Mouse (Mus musculus) liver, adult 2 months (tissue): ENCODE data around the gene Peli2. TPM values are rescaled to one million over a fixed set of nuclear protein-coding genes. Genes with fewer than 3 reads are reported as not detected.

Experiments used
- DNase-seq: peaks from one replicate; pipeline ENCODE4 v3.0.0-alpha.2; 2011; ENCODE audit warnings: low read depth, low spot score; ENCODE audit errors: extremely low read depth
- H3K27ac ChIP-seq: fragments of 200-500 bp; replicated peaks from 2 replicates; pipeline ENCODE4 v1.5.1; 2012; ENCODE audit warnings: low read depth, mild to moderate bottlenecking, control low read depth, inconsistent platforms, low read length; ENCODE audit not compliant: insufficient read depth
- H3K27me3 ChIP-seq: fragments of 200-500 bp; 2 replicates; pipeline ENCODE4 v1.6.1; 2012; ENCODE audit warnings: mild to moderate bottlenecking, moderate library complexity, low read length, inconsistent platforms; ENCODE audit not compliant: control insufficient read depth, insufficient read depth
- H3K36me3 ChIP-seq: fragments of 200-500 bp; 2 replicates; pipeline ENCODE4 v1.6.1; 2012; ENCODE audit warnings: low read length, inconsistent platforms; ENCODE audit not compliant: control insufficient read depth, insufficient read depth
- H3K4me1 ChIP-seq: fragments of 200-500 bp; 2 replicates; pipeline ENCODE4 v1.6.1; 2011; ENCODE audit warnings: low read length; ENCODE audit not compliant: control insufficient read depth, insufficient read depth
- H3K4me3 ChIP-seq: fragments of 200-500 bp; 2 replicates; pipeline ENCODE4 v1.5.1; 2011; ENCODE audit warnings: low read depth, mild to moderate bottlenecking, control low read depth, low read length, moderate library complexity; ENCODE audit not compliant: insufficient read depth
- H3K79me2 ChIP-seq: fragments of 200-500 bp; 2 replicates; pipeline ENCODE4 v1.6.1; 2012; ENCODE audit warnings: inconsistent platforms, mild to moderate bottlenecking, low read length, moderate library complexity; ENCODE audit not compliant: control insufficient read depth, insufficient read depth
- H3K9ac ChIP-seq: fragments of 200-500 bp; 2 replicates; pipeline ENCODE4 v1.6.1; 2012; ENCODE audit warnings: low read depth, mild to moderate bottlenecking, control low read depth, inconsistent platforms, low read length
- CTCF ChIP-seq: fragments of 200-500 bp; IDR thresholded peaks from 2 replicates; pipeline ENCODE4 v1.5.1; 2011; ENCODE audit warnings: low read depth, low read length, control low read depth
- POLR2A ChIP-seq: fragments of 200-500 bp; IDR thresholded peaks from 2 replicates; pipeline ENCODE4 v1.6.1; 2011; ENCODE audit warnings: low read length, control low read depth; ENCODE audit not compliant: insufficient read depth; ENCODE audit errors: extremely low read depth
- WGBS: fragments of 180-500 bp; shearing (Covaris S2); methylation state at CpG from one replicate; pipeline ENCODE4 v1.1.7; 2018; 5-methylcytosine and 5-hydroxymethylcytosine counted together
- polyA plus RNA-seq: library from polyadenylated mRNA; depleted of rRNA; stranded (reverse); fragments of >200 nt; gene quantifications from 2 replicates; pipeline ENCODE4 v1.2.3, GENCODE M21; 2012
- total RNA-seq: library from RNA; depleted of rRNA; stranded (reverse); fragments of >200 nt; gene quantifications from 2 replicates; pipeline ENCODE4 v1.2.3, GENCODE M21; 2014

The Peli2 gene
- total and polyA plus RNA-seq, 2 experiments: 12.7 to 14.7 TPM

GRCm38 (mm10) chr14:48106453-48106852 is 14.2 kb upstream of the Peli2 start:
- no peak for DNase-seq
- H3K4me1 ChIP-seq: no peaks in the 10 kb centered on the region
- no peak overlapping the region for H3K9ac ChIP-seq
- H3K79me2 ChIP-seq: no peaks in the 10 kb centered on the region
- H3K36me3 ChIP-seq: no peaks in the 10 kb centered on the region
- H3K4me3 ChIP-seq: no peak overlapping the region
- no peak overlapping the region for H3K27ac ChIP-seq
- TF ChIP-seq CTCF: no peak
- TF ChIP-seq POLR2A: no peak
- WGBS: 85% methylated on average over 7 of the region's 7 CpGs
- no peaks in the 10 kb centered on the region for H3K27me3 ChIP-seq

DNA sequence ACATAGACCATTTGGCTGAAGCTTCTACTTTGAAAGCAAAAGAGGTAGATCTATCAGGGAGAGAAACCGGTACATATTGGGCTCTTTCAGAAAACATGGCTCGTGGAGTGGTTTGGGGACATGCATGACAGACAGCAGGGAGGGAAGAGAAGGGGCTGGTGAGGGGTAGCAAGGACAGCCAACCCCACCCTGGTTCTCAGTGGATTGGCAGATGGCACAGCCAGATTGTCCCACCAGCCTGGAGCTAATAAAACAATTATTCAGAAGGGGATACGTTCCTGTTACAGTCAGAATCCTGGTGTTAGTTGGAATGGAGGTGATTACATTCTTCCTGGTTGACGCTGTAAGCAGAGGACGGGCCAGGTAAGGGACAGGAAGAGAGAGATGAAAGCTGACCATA is 2.6 kb upstream of the Peli2 start:
- Histone ChIP-seq H3K27ac (no peak overlapping the region), H3K4me1 (peaks cover 6% of the 10 kb centered on the region), H3K4me3 (no peak overlapping the region), H3K27me3 (no peaks in the 10 kb centered on the region), H3K36me3 (no peaks in the 10 kb centered on the region), H3K9ac (no peak overlapping the region), H3K79me2 (peaks cover 5% of the 10 kb centered on the region; the same call in 1 of the 2 replicates)
- TF ChIP-seq CTCF (no peak), POLR2A (no peak)
- WGBS: 89% methylated on average over 5 of the region's 5 CpGs
- no peak for DNase-seq

GRCm38 (mm10) chr14:48119012-48119647 is 1.5 kb upstream of the Peli2 start:
- WGBS: 46% methylated on average over 9 of the region's 9 CpGs
- TF ChIP-seq POLR2A (no peak), CTCF (no peak)
- H3K27ac ChIP-seq: no peak overlapping the region
- DNase-seq: no peak
- no peaks in the 10 kb centered on the region for H3K36me3 ChIP-seq
- H3K4me3 ChIP-seq: no peak overlapping the region
- H3K9ac ChIP-seq: no peak overlapping the region
- H3K4me1 ChIP-seq: peaks cover 6% of the 10 kb centered on the region
- H3K79me2 ChIP-seq: peaks cover 7% of the 10 kb centered on the region; the same call in 1 of the 2 replicates
- H3K27me3 ChIP-seq: no peaks in the 10 kb centered on the region

DNA sequence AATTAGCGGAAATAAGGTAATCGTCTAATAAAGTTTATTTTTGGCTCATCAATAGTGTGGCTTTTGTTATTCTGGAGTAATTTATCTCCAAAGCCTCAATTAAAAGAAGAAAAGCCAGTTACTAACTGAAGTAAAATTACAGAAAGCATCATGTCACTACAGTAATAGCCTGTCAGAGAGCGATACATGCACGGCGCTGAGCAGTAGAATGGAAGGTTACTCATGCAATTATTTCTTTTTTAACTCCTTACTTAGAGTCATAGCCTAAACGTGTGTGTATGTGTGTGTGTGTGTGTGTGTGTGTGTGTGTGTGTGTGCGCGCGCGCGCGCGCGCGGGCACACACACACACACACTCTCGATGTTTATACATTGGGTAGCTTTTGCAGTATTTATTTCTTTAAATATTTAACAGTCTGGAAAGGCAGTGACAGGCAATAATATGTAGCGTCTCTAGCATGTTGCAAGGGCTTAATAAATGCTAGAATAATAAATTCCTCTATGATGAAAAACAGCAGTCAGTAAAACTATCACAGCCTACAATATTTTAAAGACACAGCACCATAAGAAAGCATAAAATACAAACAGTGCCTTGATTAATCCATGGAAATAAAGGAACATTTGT is 864 bp upstream of the Peli2 start:
- H3K27ac ChIP-seq: no peak overlapping the region
- peaks cover 6% of the 10 kb centered on the region for H3K4me1 ChIP-seq
- TF ChIP-seq CTCF (no peak), POLR2A (no peak)
- H3K9ac ChIP-seq: no peak overlapping the region
- peaks cover 7% of the 10 kb centered on the region; the same call in 1 of the 2 replicates for H3K79me2 ChIP-seq
- 0 out of 2 replicates have a peak overlapping the region, but pooled peaks have one; percentile 33 for H3K4me3 ChIP-seq
- 22% methylated on average over 17 of the region's 17 CpGs for WGBS
- no peak for DNase-seq
- H3K27me3 ChIP-seq: no peaks in the 10 kb centered on the region
- H3K36me3 ChIP-seq: no peaks in the 10 kb centered on the region

- Histone ChIP-seq H3K4me1 (peaks cover 6% of the 10 kb centered on the region), H3K9ac (peak overlapping the region; percentile 99), H3K36me3 (no peaks in the 10 kb centered on the region), H3K79me2 (peaks cover 10% of the 10 kb centered on the region; the same call in 1 of the 2 replicates), H3K27ac (peak overlapping the region; percentile 75), H3K4me3 (peak overlapping the region; percentile 97), H3K27me3 (no peaks in the 10 kb centered on the region)
- no peak for TF ChIP-seq POLR2A
- no peak for TF ChIP-seq CTCF
- under 1% methylated on average over 10 of the region's 10 CpGs for WGBS
- no peak for DNase-seq
These were observed 226 bp upstream of the Peli2 start for GRCm38 (mm10) chr14:48120443-48120751.
